Mouse (Mus musculus) G1E (cell line): ENCODE results near the gene Dchs1. TPM values are rescaled to one million over a fixed set of nuclear protein-coding genes. Genes with fewer than 3 reads are reported as not detected.

Source experiments
- ATAC-seq: 2 replicates; pipeline ENCODE4 v1.8.0; 2016; ENCODE audit warnings: mild to moderate bottlenecking; ENCODE audit not compliant: insufficient number of reproducible peaks, poor library complexity, low FRiP score, severe bottlenecking; ENCODE audit errors: extremely low read depth
- DNase-seq: peaks from one replicate; pipeline ENCODE4 v3.0.0; 2012; ENCODE audit warnings: low spot score
- H3K27me3 ChIP-seq: 2 replicates; pipeline ENCODE4 v1.6.1; 2012; ENCODE audit warnings: mild to moderate bottlenecking, low read length, inconsistent platforms; ENCODE audit not compliant: insufficient read depth
- H3K36me3 ChIP-seq: replicated peaks from 2 replicates; pipeline ENCODE3; 2012; ENCODE audit warnings: mild to moderate bottlenecking, inconsistent platforms
- H3K4me1 ChIP-seq: 2 replicates; pipeline ENCODE4 v1.6.1; 2012; ENCODE audit warnings: low read depth, low read length, inconsistent platforms, mixed read lengths; ENCODE audit not compliant: insufficient read depth
- H3K4me3 ChIP-seq: 2 replicates; pipeline ENCODE4 v1.5.1; 2012; ENCODE audit warnings: low read depth, mild to moderate bottlenecking, inconsistent platforms, low read length, moderate library complexity, mixed read lengths
- H3K9me3 ChIP-seq: replicated peaks from 2 replicates; pipeline ENCODE4 v1.6.1; 2012; ENCODE audit warnings: inconsistent platforms
- CTCF ChIP-seq: IDR thresholded peaks from 2 replicates; pipeline ENCODE4 v1.5.1; 2012; ENCODE audit warnings: low read depth, low read length, inconsistent platforms, mixed read lengths
- GATA1 ChIP-seq: IDR thresholded peaks from 2 replicates; pipeline ENCODE4 v1.6.1; 2012; ENCODE audit warnings: borderline replicate concordance, low read length, inconsistent platforms, mixed read lengths
- GATA2 ChIP-seq: IDR thresholded peaks from 2 replicates; pipeline ENCODE4 v1.6.1; 2012; ENCODE audit warnings: low read depth, low read length, inconsistent platforms, borderline replicate concordance
- POLR2AphosphoS5 ChIP-seq: IDR thresholded peaks from 2 replicates; pipeline ENCODE4 v1.6.1; 2012; ENCODE audit warnings: low read depth, low read length, inconsistent platforms; ENCODE audit not compliant: insufficient replicate concordance
- TAL1 ChIP-seq: conservative IDR thresholded peaks from 2 replicates; pipeline ENCODE4 v1.6.1; 2012; ENCODE audit warnings: low read depth, low read length, inconsistent platforms, mixed read lengths
- polyA plus RNA-seq: library from polyadenylated mRNA; stranded (reverse); fragments of >175 nt; gene quantifications from 2 replicates; pipeline ENCODE4 v1.2.3, GENCODE M21; 2012
- total RNA-seq, 2 experiments: library from RNA; stranded (forward) in 1 of 2; stranded (reverse) in 1 of 2; fragments of 200-1000 nt in 1 of 2; fragments of >200 nt in 1 of 2; fragmentation: Nextera tagmentation in 1 of 2; gene quantifications; 2 replicates each; pipeline ENCODE4 v1.2.3; 2014 to 2017

Dchs1 gene
- total RNA-seq (2014; fragmentation: Nextera tagmentation), result not detected in 2 replicates
- total RNA-seq (2017), result 0.05 and 0.06 TPM in 2 replicates
- polyA plus RNA-seq, result under 0.01 TPM in 1 of 2 replicates, not detected in the other

GRCm38 (mm10) chr7:105787285-105788140 is at the start of gene Dchs1:
Gene Dchs1 (minus strand): TSS chr7:105787654.
- ATAC-seq, result no peak
- H3K27me3 ChIP-seq, result peaks cover 27% of the 10 kb centered on the region
- H3K4me1 ChIP-seq, result no peaks in the 10 kb centered on the region
- H3K4me3 ChIP-seq, result no peak within 1 kb of the TSS
- no peaks in the 10 kb centered on the region for H3K36me3 ChIP-seq
- no peak for DNase-seq
- H3K9me3 ChIP-seq, result peaks cover 3% of the 10 kb centered on the region
- TF ChIP-seq GATA1, result no peak
- TF ChIP-seq CTCF, result no peak
- no peak for TF ChIP-seq GATA2
- TF ChIP-seq TAL1, result no peak
- no peak for TF ChIP-seq POLR2AphosphoS5

GRCm38 (mm10) chr7:105824281-105824680 is 36.8 kb upstream of the Dchs1 start:
- TF ChIP-seq POLR2AphosphoS5 (no peak), TAL1 (no peak), GATA1 (no peak), CTCF (no peak), GATA2 (no peak)

GRCm38 (mm10) chr7:105818483-105818882 is 31.0 kb upstream of the Dchs1 start:
- DNase-seq (no peak), ATAC-seq (no peak)
- Histone ChIP-seq H3K36me3 (no peaks in the 10 kb centered on the region), H3K27me3 (peaks cover 5% of the 10 kb centered on the region; the same call in 1 of the 2 replicates), H3K4me3 (no peak overlapping the region), H3K4me1 (no peaks in the 10 kb centered on the region), H3K9me3 (0 out of 2 replicates have a peak, but pooled peaks cover 4% of the 10 kb centered on the region)
- TF ChIP-seq GATA1 (no peak), CTCF (no peak), GATA2 (no peak), POLR2AphosphoS5 (no peak), TAL1 (no peak)

More at GRCm38 (mm10) chr7:105824281-105824680, 36.8 kb upstream of the Dchs1 start:
- ATAC-seq (no peak), DNase-seq (no peak)
- Histone ChIP-seq H3K4me1 (no peaks in the 10 kb centered on the region), H3K9me3 (no peaks in the 10 kb centered on the region), H3K4me3 (no peak overlapping the region), H3K36me3 (no peaks in the 10 kb centered on the region), H3K27me3 (peaks cover 3% of the 10 kb centered on the region; the same call in 1 of the 2 replicates)

- DNase-seq (no peak), ATAC-seq (peak; percentile 49; the same call in 1 of the 2 replicates)
- peaks cover 5% of the 10 kb centered on the region; the same call in 1 of the 2 replicates for H3K27me3 ChIP-seq
Observed at GRCm38 (mm10) chr7:105816736-105817135, 29.3 kb upstream of the Dchs1 start.

GRCm38 (mm10) chr7:105813326-105813725 is 25.9 kb upstream of the Dchs1 start:
- Histone ChIP-seq H3K4me3 (no peak overlapping the region), H3K4me1 (peaks cover 25% of the 10 kb centered on the region), H3K27me3 (peaks cover 5% of the 10 kb centered on the region; the same call in 1 of the 2 replicates), H3K9me3 (0 out of 2 replicates have a peak, but pooled peaks cover 4% of the 10 kb centered on the region), H3K36me3 (peaks cover 16% of the 10 kb centered on the region)
- TF ChIP-seq GATA2 (no peak), CTCF (no peak), POLR2AphosphoS5 (no peak), TAL1 (no peak), GATA1 (no peak)
- DNase-seq (no peak), ATAC-seq (no peak)

More at GRCm38 (mm10) chr7:105816736-105817135, 29.3 kb upstream of the Dchs1 start:
- Histone ChIP-seq H3K4me1 (peaks cover 5% of the 10 kb centered on the region; the same call in 1 of the 2 replicates), H3K9me3 (0 out of 2 replicates have a peak, but pooled peaks cover 4% of the 10 kb centered on the region), H3K36me3 (no peaks in the 10 kb centered on the region), H3K4me3 (no peak overlapping the region)
- TF ChIP-seq TAL1 (no peak), GATA1 (no peak), CTCF (no peak), GATA2 (no peak), POLR2AphosphoS5 (no peak)

GRCm38 (mm10) chr7:105812566-105812965 is 25.1 kb upstream of the Dchs1 start:
- DNase-seq (no peak), ATAC-seq (no peak)
- H3K9me3 ChIP-seq, result 0 out of 2 replicates have a peak, but pooled peaks cover 4% of the 10 kb centered on the region
- H3K27me3 ChIP-seq, result peaks cover 5% of the 10 kb centered on the region; the same call in 1 of the 2 replicates
- no peak for TF ChIP-seq POLR2AphosphoS5
- no peak for TF ChIP-seq GATA1
- no peak for TF ChIP-seq TAL1
- TF ChIP-seq GATA2, result no peak
- no peak for TF ChIP-seq CTCF
- H3K4me3 ChIP-seq, result no peak overlapping the region
- peaks cover 28% of the 10 kb centered on the region for H3K4me1 ChIP-seq
- peaks cover 23% of the 10 kb centered on the region for H3K36me3 ChIP-seq
